Mouse (Mus musculus): ENCODE results near the gene Bola1. TPM values are rescaled to one million over a fixed set of nuclear protein-coding genes. Genes with fewer than 3 reads are reported as not detected.
A peak's percentile ranks its signal among the peaks of the same experiment; 100 is the strongest.

The Bola1 gene
- polyA plus RNA-seq, 1 experiment, result 114 TPM

GRCm38 (mm10) chr3:96237904-96238511 is 18.5 kb upstream of the Bola1 start:
- H3K4me3 ChIP-seq (replicated peaks), result peak overlapping the region; percentile 91
- TF ChIP-seq GATA1 (IDR thresholded peaks at IDR 0.05; ENCODE audit: borderline replicate concordance, low read length) (no peak), FLI1 (IDR thresholded peaks at IDR 0.05; ENCODE audit: low read length) (no peak)
- H3K27me3 ChIP-seq (replicated peaks), result no peaks in the 10 kb centered on the region
- no peaks in the 10 kb centered on the region for H3K9me3 ChIP-seq
- H3K36me3 ChIP-seq (replicated peaks; ENCODE audit: low read length), result peaks cover 7% of the 10 kb centered on the region
- peaks cover 44% of the 10 kb centered on the region for H3K4me1 ChIP-seq

- TF ChIP-seq FLI1 (IDR thresholded peaks at IDR 0.05; ENCODE audit: low read length), result no peak
- Histone ChIP-seq H3K36me3 (replicated peaks; ENCODE audit: low read length) (peaks cover 6% of the 10 kb centered on the region), H3K4me3 (replicated peaks) (peak overlapping the region; percentile 91), H3K4me1 (peaks cover 42% of the 10 kb centered on the region), H3K9me3 (no peaks in the 10 kb centered on the region), H3K27me3 (replicated peaks) (no peaks in the 10 kb centered on the region)
These were observed 17.9 kb upstream of the Bola1 start for GRCm38 (mm10) chr3:96237335-96237903.

DNA sequence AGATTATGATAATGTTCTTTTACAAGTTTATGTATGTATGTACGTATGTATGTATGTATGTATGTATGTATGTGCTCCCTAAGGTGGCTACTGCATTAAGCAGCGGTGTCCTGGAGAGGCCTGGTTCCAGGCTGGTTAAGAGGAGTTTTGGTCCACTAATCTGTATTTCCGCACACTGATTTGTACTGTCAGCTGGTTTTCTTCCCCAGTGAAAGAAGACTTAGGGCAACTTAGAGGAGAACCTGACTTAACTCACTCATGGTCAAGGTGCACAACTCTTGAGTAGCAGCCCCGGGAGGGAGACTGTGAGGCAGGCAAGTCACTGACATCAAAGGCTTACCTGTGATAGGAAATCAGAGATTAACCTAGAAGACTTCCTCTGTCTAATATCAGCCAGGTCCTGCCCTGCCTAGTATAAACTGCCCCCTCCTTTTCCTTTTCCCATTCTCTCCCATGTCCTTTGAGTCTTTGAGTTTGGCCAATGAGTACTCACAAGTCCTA is 17.4 kb upstream of the Bola1 start:
- Histone ChIP-seq H3K4me3 (replicated peaks) (peak overlapping the region; percentile 91), H3K27me3 (replicated peaks) (no peaks in the 10 kb centered on the region), H3K4me1 (peaks cover 38% of the 10 kb centered on the region), H3K9me3 (no peaks in the 10 kb centered on the region), H3K36me3 (replicated peaks; ENCODE audit: low read length) (peaks cover 2% of the 10 kb centered on the region)
- TF ChIP-seq GATA1 (IDR thresholded peaks at IDR 0.05; ENCODE audit: borderline replicate concordance, low read length), result no peak
- no peak for TF ChIP-seq FLI1 (IDR thresholded peaks at IDR 0.05; ENCODE audit: low read length)

DNA sequence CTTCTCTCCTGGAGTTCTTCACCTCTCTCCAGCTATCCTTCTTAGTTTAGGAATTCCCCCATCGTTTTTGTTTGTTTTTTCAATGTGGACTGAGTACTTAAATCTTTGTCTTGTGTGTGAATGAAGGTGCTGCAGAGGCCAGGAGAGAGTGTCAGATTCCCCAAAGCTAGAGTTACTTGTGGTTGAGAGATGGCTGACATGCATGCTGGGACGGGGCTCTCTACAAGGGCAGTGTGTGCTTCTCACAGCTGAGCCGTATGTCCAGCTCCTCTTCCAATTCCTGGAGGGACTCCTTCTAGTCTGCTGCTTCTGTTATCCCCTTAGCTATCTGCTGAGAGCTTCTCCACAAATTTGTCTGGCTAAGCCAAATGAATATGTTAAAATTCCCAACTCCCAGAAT is 16.3 kb upstream of the Bola1 start:
- Histone ChIP-seq H3K9me3 (no peaks in the 10 kb centered on the region), H3K36me3 (replicated peaks; ENCODE audit: low read length) (no peaks in the 10 kb centered on the region), H3K4me1 (peaks cover 39% of the 10 kb centered on the region), H3K27me3 (replicated peaks) (no peaks in the 10 kb centered on the region), H3K4me3 (replicated peaks) (peak overlapping the region; percentile 69)
- no peak for TF ChIP-seq FLI1 (IDR thresholded peaks at IDR 0.05; ENCODE audit: low read length)
- TF ChIP-seq GATA1 (IDR thresholded peaks at IDR 0.05; ENCODE audit: borderline replicate concordance, low read length), result no peak

DNA sequence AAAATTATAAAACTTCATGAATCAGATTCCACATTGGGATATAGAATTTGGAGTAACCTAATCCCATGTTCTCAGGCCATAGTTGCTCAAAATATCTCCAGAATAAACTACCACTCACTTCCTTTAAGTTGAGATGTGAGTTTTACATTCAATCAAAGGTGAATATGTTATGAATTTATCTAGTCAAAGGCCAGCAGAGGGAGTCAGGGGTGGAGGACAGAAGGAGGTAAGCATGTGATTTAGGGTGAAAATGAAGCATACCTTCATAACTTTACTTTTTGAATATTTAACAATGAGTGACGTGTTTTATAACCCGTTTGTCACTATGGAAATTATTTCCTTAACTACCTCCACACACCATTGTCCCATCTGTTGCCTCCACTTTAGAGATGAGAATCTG is 15.4 kb upstream of the Bola1 start:
- Histone ChIP-seq H3K36me3 (replicated peaks; ENCODE audit: low read length) (no peaks in the 10 kb centered on the region), H3K27me3 (replicated peaks) (no peaks in the 10 kb centered on the region), H3K4me1 (peaks cover 44% of the 10 kb centered on the region), H3K9me3 (no peaks in the 10 kb centered on the region), H3K4me3 (replicated peaks) (no peak overlapping the region)
- no peak for TF ChIP-seq FLI1 (IDR thresholded peaks at IDR 0.05; ENCODE audit: low read length)
- TF ChIP-seq GATA1 (IDR thresholded peaks at IDR 0.05; ENCODE audit: borderline replicate concordance, low read length), result no peak

GRCm38 (mm10) chr3:96231758-96232120 is 12.2 kb upstream of the Bola1 start:
- H3K27me3 ChIP-seq (replicated peaks), result no peaks in the 10 kb centered on the region
- TF ChIP-seq FLI1 (IDR thresholded peaks at IDR 0.05; ENCODE audit: low read length) (no peak), GATA1 (IDR thresholded peaks at IDR 0.05; ENCODE audit: borderline replicate concordance, low read length) (no peak)
- peaks cover 50% of the 10 kb centered on the region for H3K4me1 ChIP-seq
- no peaks in the 10 kb centered on the region for H3K9me3 ChIP-seq
- no peaks in the 10 kb centered on the region for H3K36me3 ChIP-seq (replicated peaks; ENCODE audit: low read length)
- no peak overlapping the region for H3K4me3 ChIP-seq (replicated peaks)

DNA sequence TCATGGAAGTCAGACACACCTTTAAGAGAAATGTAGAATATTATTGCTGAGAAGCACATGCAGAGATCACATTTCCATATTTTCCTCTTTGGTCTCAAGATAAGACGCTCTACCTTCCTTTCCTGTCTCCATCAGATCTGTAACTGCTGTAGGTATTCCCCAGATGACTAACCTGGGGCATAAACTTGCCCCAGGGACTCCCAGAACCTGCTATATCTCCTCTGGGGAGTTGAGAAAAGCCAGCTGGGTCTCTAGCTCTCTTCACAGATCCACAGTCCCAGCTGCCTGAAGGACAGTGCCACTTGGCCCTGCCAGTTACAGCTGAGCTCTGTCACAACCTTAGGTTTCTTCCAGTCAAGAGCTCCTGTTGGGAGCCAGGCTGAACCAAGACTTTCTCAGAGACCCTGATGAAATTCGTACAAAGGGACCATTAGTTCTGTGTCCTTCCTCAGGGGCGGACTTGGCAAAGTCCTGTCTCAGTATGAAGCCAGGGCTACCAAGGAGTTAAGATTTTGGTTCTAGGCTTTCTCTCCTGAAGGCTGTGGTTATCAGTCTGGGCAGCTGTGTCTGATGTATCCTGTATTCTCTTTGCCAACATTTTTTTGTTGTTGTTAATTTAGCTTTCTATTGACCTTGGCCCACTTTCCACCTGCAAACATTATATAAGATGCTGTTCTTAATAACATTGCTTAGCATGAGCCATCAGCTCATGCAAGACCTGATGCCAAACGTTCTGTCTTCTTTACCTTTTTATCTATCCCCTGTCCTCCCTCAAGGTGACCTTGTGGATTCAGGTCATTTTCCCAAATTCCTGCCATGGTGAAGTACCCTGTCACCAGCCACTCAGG is 11.6 kb upstream of the Bola1 start:
- Histone ChIP-seq H3K9me3 (no peaks in the 10 kb centered on the region), H3K4me3 (replicated peaks) (no peak overlapping the region), H3K36me3 (replicated peaks; ENCODE audit: low read length) (no peaks in the 10 kb centered on the region), H3K4me1 (peaks cover 55% of the 10 kb centered on the region), H3K27me3 (replicated peaks) (no peaks in the 10 kb centered on the region)
- no peak for TF ChIP-seq FLI1 (IDR thresholded peaks at IDR 0.05; ENCODE audit: low read length)
- TF ChIP-seq GATA1 (IDR thresholded peaks at IDR 0.05; ENCODE audit: borderline replicate concordance, low read length), result no peak

DNA sequence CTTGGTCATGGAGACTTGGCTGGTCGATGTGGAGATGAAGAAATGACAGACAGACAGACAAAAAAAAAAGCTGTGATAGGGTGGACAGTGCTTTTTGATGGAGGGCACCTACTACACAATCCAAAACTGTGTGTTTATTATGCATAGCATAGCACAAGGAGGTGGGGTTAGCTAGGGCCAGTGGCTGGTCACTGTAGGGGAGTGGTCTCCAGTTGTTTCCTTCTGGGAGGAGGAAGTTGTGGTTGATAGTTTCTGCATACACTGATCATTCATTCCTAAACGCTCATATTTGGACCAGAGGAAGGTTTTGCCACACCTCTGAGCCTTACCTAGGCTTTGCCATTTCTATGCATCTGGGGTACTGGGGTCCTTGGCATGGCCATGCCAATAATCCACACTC is 10.9 kb upstream of the Bola1 start:
- Histone ChIP-seq H3K36me3 (replicated peaks; ENCODE audit: low read length) (no peaks in the 10 kb centered on the region), H3K4me1 (peaks cover 56% of the 10 kb centered on the region), H3K9me3 (no peaks in the 10 kb centered on the region), H3K27me3 (replicated peaks) (no peaks in the 10 kb centered on the region), H3K4me3 (replicated peaks) (no peak overlapping the region)
- TF ChIP-seq GATA1 (IDR thresholded peaks at IDR 0.05; ENCODE audit: borderline replicate concordance, low read length) (no peak), FLI1 (IDR thresholded peaks at IDR 0.05; ENCODE audit: low read length) (no peak)

- Histone ChIP-seq H3K4me1 (peaks cover 71% of the 10 kb centered on the region), H3K4me3 (replicated peaks) (no peak overlapping the region), H3K36me3 (replicated peaks; ENCODE audit: low read length) (no peaks in the 10 kb centered on the region), H3K9me3 (no peaks in the 10 kb centered on the region), H3K27me3 (replicated peaks) (no peaks in the 10 kb centered on the region)
- no peak for TF ChIP-seq FLI1 (IDR thresholded peaks at IDR 0.05; ENCODE audit: low read length)
- no peak for TF ChIP-seq GATA1 (IDR thresholded peaks at IDR 0.05; ENCODE audit: borderline replicate concordance, low read length)
These were observed 9.3 kb upstream of the Bola1 start for GRCm38 (mm10) chr3:96228828-96229227.
